Mouse (Mus musculus) limb, embryonic 10.5 days (tissue): Measurements from ENCODE around the gene Gpr146. TPM values are rescaled to one million over a fixed set of nuclear protein-coding genes. Genes with fewer than 3 reads are reported as not detected.

ENCODE experiments used
- DNase-seq: peaks from one replicate; pipeline ENCODE4 v3.0.0-alpha.2; 2017; ENCODE audit warnings: low spot score
- H3K27ac ChIP-seq: fragments of 300-500 bp; sonication (generic); 2 replicates; pipeline ENCODE4 v1.5.1; 2016; ENCODE audit warnings: mild to moderate bottlenecking
- H3K27me3 ChIP-seq: fragments of 300-500 bp; sonication (generic); 2 replicates; pipeline ENCODE4 v1.6.1; 2016; ENCODE audit warnings: low read depth, mild to moderate bottlenecking; ENCODE audit not compliant: poor library complexity, severe bottlenecking
- H3K36me3 ChIP-seq: fragments of 300-500 bp; sonication (generic); 2 replicates; pipeline ENCODE4 v1.6.1; 2016; ENCODE audit warnings: mild to moderate bottlenecking, moderate library complexity
- H3K4me1 ChIP-seq: fragments of 300-500 bp; sonication (generic); 2 replicates; pipeline ENCODE4 v1.6.1; 2016
- H3K4me3 ChIP-seq: fragments of 300-500 bp; sonication (generic); 2 replicates; pipeline ENCODE4 v1.5.1; 2016; ENCODE audit warnings: mild to moderate bottlenecking, moderate library complexity
- H3K9me3 ChIP-seq: fragments of 300-500 bp; sonication (generic); replicated peaks from 2 replicates; pipeline ENCODE4 v1.6.1; 2016; ENCODE audit warnings: mild to moderate bottlenecking
- WGBS: fragments of 180-500 bp; shearing (Covaris S2); methylation state at CpG from one replicate; pipeline ENCODE4 v1.1.7; 2016; 5-methylcytosine and 5-hydroxymethylcytosine counted together
- polyA plus RNA-seq: library from polyadenylated mRNA; unstranded; fragments of >200 nt; fragmentation: Nextera tagmentation; extraction: Ambion mirVana; gene quantifications from 2 replicates; pipeline ENCODE4 v1.2.1, GENCODE M21; 2016

The Gpr146 gene
- polyA plus RNA-seq, 1 experiment from 2014 or later, result 2.3 TPM

- Histone ChIP-seq H3K4me1 (peaks cover 21% of the 10 kb centered on the region), H3K27ac (no peak overlapping the region), H3K4me3 (no peak overlapping the region), H3K9me3 (no peaks in the 10 kb centered on the region), H3K27me3 (no peaks in the 10 kb centered on the region), H3K36me3 (no peaks in the 10 kb centered on the region)
- 85% methylated on average over 5 of the region's 5 CpGs for WGBS
- DNase-seq, result no peak
These were observed 21.3 kb downstream of the Gpr146 start for GRCm38 (mm10) chr5:139398786-139399185.

DNA sequence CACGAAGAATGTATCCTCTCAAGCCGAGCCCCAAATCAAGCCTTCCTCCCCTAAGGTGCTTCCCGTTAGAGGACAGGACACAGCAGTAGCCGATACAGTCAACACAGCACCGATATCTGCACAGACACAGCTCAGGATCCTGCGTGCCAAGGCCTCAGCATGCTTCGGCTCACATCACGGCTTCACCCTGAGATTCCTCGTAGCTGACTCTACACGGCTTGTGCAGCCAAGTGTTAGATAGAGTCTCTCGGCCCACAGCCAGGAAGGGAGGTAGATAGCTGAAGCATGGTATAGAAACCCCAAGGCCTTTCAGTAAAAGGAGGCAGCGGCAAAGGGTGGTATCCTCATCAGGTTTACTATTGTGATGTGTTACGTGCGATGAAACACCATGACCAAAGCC lies 22.5 kb downstream of the Gpr146 start:
- peaks cover 16% of the 10 kb centered on the region for H3K4me1 ChIP-seq
- H3K36me3 ChIP-seq, result no peaks in the 10 kb centered on the region
- H3K9me3 ChIP-seq, result no peaks in the 10 kb centered on the region
- 92% methylated on average over 14 of the region's 14 CpGs for WGBS
- no peak overlapping the region for H3K4me3 ChIP-seq
- no peaks in the 10 kb centered on the region for H3K27me3 ChIP-seq
- H3K27ac ChIP-seq, result no peak overlapping the region
- no peak for DNase-seq

- 89% methylated on average over 2 of the region's 2 CpGs for WGBS
- no peaks in the 10 kb centered on the region for H3K27me3 ChIP-seq
- no peaks in the 10 kb centered on the region for H3K36me3 ChIP-seq
- peaks cover 32% of the 10 kb centered on the region for H3K4me1 ChIP-seq
- DNase-seq, result no peak
- H3K9me3 ChIP-seq, result no peaks in the 10 kb centered on the region
- no peak overlapping the region for H3K4me3 ChIP-seq
- H3K27ac ChIP-seq, result no peak overlapping the region
These were observed 24.6 kb downstream of the Gpr146 start for GRCm38 (mm10) chr5:139402106-139402505.

DNA sequence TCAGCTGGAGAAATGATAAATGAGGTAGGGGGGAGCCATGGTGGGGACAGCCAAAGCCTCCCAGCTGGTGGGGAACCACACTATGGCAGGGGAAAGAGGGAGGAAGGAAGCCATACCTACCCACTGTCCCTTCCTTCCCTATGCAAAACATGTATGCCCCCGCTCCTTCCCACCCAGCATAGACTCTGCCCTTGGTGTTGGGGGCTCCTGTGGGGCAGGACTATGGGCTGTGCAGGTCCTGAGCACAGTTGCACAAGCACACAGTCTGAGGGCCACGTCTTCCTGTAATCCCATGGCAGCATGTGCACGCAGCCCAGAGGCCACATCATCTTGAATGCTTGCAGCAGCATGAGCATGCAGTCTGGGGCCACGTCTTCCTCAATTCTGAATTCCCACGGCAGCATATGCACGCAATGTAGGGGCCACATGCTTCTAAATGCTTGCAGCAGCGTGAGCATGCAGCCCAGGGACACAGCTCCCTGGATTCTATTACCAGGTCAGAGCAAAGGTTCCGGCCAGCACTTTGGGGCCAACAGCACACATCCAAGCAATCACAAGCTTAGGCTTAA lies 26.3 kb downstream of the Gpr146 start:
- WGBS, result 93% methylated on average over 8 of the region's 8 CpGs
- H3K36me3 ChIP-seq, result no peaks in the 10 kb centered on the region
- H3K27me3 ChIP-seq, result no peaks in the 10 kb centered on the region

GRCm38 (mm10) chr5:139404801-139405401 lies 27.4 kb downstream of the Gpr146 start, which contains the start of gene C130050O18Rik:
C130050O18Rik (plus strand) TSS chr5:139405280.
- Histone ChIP-seq H3K9me3 (no peaks in the 10 kb centered on the region), H3K4me3 (no peak within 1 kb of the TSS), H3K36me3 (peaks cover 3% of the 10 kb centered on the region; the same call in 1 of the 2 replicates), H3K4me1 (peaks cover 41% of the 10 kb centered on the region), H3K27ac (peak within 1 kb of the TSS; percentile 71), H3K27me3 (no peaks in the 10 kb centered on the region)
- DNase-seq, result no peak
- WGBS, result 88% methylated on average over 6 of the region's 6 CpGs

More for the DNA sequence above, 26.3 kb downstream of the Gpr146 start:
- DNase-seq, result no peak
- Histone ChIP-seq H3K9me3 (no peaks in the 10 kb centered on the region), H3K4me1 (peaks cover 42% of the 10 kb centered on the region), H3K27ac (no peak overlapping the region), H3K4me3 (no peak overlapping the region)

GRCm38 (mm10) chr5:139405478-139405877 lies 28.0 kb downstream of the Gpr146 start:
- no peak overlapping the region for H3K4me3 ChIP-seq
- H3K36me3 ChIP-seq, result peaks cover 3% of the 10 kb centered on the region; the same call in 1 of the 2 replicates
- DNase-seq, result no peak
- H3K27ac ChIP-seq, result peak overlapping the region; percentile 71
- no peaks in the 10 kb centered on the region for H3K27me3 ChIP-seq
- WGBS, result 78% methylated on average over 7 of the region's 7 CpGs
- H3K9me3 ChIP-seq, result no peaks in the 10 kb centered on the region
- peaks cover 41% of the 10 kb centered on the region for H3K4me1 ChIP-seq

GRCm38 (mm10) chr5:139405953-139406352 lies 28.5 kb downstream of the Gpr146 start:
- Histone ChIP-seq H3K36me3 (peaks cover 3% of the 10 kb centered on the region; the same call in 1 of the 2 replicates), H3K9me3 (no peaks in the 10 kb centered on the region), H3K27ac (peak overlapping the region; percentile 71), H3K4me3 (no peak overlapping the region), H3K27me3 (no peaks in the 10 kb centered on the region), H3K4me1 (peaks cover 41% of the 10 kb centered on the region)
- WGBS, result 77% methylated on average over 3 of the region's 3 CpGs
- DNase-seq, result no peak

DNA sequence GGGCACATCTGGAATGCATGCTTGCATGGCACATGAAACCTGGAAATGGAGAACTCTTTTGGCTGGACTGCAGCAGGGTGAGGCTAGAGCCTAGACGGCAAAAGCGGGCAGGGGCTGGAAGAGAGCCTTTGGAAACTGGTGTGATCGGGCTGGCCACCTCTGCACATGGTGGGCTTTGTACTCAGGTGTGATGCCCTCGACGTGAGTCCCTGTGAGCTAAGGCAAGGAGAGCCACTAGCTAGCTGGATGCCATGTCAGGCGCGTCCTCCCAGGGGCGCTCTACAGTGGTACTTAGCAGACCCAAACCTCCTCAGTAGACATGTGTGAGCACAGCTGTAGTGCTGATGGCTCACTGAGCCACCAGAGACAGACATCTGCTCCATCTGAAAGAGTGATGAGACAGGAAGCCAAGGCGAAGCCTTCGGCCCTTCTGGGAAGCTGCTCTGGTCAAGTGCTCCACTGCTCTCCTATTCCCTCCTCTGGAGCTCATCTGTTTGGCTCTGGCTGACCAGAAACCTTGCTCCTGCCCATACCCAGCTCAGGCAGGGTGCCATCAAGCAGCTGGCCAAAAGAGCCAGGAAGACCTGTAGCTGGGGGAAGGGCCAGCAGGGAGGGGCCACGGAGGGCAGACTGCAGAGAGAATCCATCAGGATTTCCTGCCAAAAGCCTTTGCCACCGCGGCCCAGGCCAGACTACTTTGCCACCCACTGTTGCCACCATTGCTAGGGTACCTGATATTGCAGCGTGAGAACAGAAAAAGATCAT lies 29.8 kb downstream of the Gpr146 start:
- DNase-seq, result no peak
- 87% methylated on average over 14 of the region's 14 CpGs for WGBS
- H3K36me3 ChIP-seq, result peaks cover 3% of the 10 kb centered on the region; the same call in 1 of the 2 replicates
- no peak overlapping the region for H3K4me3 ChIP-seq
- no peaks in the 10 kb centered on the region for H3K27me3 ChIP-seq
- H3K4me1 ChIP-seq, result peaks cover 41% of the 10 kb centered on the region
- no peaks in the 10 kb centered on the region for H3K9me3 ChIP-seq
- peak overlapping the region; percentile 59 for H3K27ac ChIP-seq

- no peaks in the 10 kb centered on the region for H3K27me3 ChIP-seq
- 93% methylated on average over 7 of the region's 7 CpGs for WGBS
- H3K4me1 ChIP-seq, result peaks cover 41% of the 10 kb centered on the region
- no peak for DNase-seq
- H3K36me3 ChIP-seq, result peaks cover 3% of the 10 kb centered on the region; the same call in 1 of the 2 replicates
- peak overlapping the region; percentile 58; the same call in 1 of the 2 replicates for H3K27ac ChIP-seq
- H3K9me3 ChIP-seq, result no peaks in the 10 kb centered on the region
- no peak overlapping the region for H3K4me3 ChIP-seq
These were observed 31.0 kb downstream of the Gpr146 start for GRCm38 (mm10) chr5:139408511-139408910.

DNA sequence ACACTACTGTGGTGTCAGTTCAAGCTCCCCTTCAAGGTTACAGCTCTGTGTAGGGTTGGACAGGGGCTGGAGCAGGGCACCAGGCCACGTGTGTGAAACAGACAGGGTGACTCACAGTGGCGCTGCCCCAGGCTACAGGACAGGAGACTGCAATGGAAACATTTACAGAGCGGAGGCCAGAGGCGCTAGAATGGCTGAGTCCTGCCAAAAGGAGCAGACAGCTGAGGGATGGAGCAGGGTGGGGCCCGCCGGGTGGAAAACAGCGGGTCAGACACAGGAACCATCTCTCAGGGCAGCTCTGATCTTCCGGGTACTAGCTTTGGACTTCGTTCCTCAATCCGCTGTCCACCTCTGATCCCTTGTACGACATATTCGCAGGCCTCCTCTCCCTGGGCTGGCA lies 31.9 kb downstream of the Gpr146 start:
- Histone ChIP-seq H3K9me3 (no peaks in the 10 kb centered on the region), H3K4me1 (peaks cover 43% of the 10 kb centered on the region), H3K4me3 (no peak overlapping the region), H3K27ac (0 out of 2 replicates have a peak overlapping the region, but pooled peaks have one; percentile 2), H3K27me3 (no peaks in the 10 kb centered on the region), H3K36me3 (peaks cover 10% of the 10 kb centered on the region)
- DNase-seq, result no peak
- 91% methylated on average over 12 of the region's 12 CpGs for WGBS

DNA sequence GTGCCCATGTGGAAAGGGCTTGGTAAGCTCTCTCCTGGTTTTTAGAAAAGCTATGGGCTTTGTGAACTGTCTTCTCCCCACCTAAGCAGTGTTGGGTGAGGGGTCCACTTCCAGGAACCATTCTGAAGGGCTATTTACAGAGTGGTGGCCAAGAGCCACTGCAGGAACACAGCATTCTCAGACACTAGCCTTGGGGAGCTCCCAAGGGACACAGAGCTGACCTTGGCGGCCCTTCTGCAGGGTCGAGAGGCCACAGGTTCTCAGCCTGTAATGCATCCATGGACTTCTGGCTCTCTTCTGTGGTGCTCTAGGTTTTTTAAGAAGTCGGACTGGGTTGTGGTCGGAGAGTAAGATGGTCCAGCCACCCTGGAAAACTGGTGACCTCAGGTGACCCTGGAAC lies 32.6 kb downstream of the Gpr146 start:
- no peak for DNase-seq
- Histone ChIP-seq H3K27me3 (no peaks in the 10 kb centered on the region), H3K36me3 (peaks cover 16% of the 10 kb centered on the region), H3K27ac (0 out of 2 replicates have a peak overlapping the region, but pooled peaks have one; percentile 2), H3K4me3 (no peak overlapping the region), H3K4me1 (peaks cover 37% of the 10 kb centered on the region), H3K9me3 (no peaks in the 10 kb centered on the region)
- 86% methylated on average over 4 of the region's 4 CpGs for WGBS

DNA sequence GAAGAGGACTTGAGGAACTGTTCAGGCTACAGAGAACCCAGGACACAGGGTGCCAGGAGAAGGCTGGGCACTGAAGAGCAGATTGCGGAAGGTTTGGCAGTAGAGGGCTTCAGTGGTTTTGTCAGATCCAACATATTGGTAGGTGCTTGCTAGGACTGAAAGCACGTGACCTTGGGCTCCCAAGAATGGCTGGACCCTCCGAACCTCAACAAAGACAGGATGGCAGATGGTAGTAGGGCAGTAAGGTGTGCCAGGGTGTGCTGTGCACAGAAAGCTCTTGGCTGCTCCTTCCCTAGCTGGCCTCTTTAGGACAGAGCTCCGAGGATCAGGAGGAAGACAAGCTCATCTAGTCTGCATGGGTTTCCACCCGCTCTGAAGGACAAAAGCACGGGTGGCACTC lies 33.6 kb downstream of the Gpr146 start:
- no peak overlapping the region for H3K4me3 ChIP-seq
- no peak for DNase-seq
- no peaks in the 10 kb centered on the region for H3K27me3 ChIP-seq
- 89% methylated on average over 6 of the region's 6 CpGs for WGBS
- H3K4me1 ChIP-seq, result peaks cover 26% of the 10 kb centered on the region
- no peak overlapping the region for H3K27ac ChIP-seq
- no peaks in the 10 kb centered on the region for H3K9me3 ChIP-seq
- peaks cover 19% of the 10 kb centered on the region for H3K36me3 ChIP-seq
